Mouse (Mus musculus): ENCODE results near the gene Napsa.

Napsa gene

GRCm38 (mm10) chr7:44624543-44624826 lies 52.3 kb downstream of the Napsa start:
- intact Hi-C loops (cut with DNase I): no loop called here

GRCm38 (mm10) chr7:44624828-44625227 lies 52.6 kb downstream of the Napsa start:
- intact Hi-C loops (cut with DNase I): no loop called here

DNA sequence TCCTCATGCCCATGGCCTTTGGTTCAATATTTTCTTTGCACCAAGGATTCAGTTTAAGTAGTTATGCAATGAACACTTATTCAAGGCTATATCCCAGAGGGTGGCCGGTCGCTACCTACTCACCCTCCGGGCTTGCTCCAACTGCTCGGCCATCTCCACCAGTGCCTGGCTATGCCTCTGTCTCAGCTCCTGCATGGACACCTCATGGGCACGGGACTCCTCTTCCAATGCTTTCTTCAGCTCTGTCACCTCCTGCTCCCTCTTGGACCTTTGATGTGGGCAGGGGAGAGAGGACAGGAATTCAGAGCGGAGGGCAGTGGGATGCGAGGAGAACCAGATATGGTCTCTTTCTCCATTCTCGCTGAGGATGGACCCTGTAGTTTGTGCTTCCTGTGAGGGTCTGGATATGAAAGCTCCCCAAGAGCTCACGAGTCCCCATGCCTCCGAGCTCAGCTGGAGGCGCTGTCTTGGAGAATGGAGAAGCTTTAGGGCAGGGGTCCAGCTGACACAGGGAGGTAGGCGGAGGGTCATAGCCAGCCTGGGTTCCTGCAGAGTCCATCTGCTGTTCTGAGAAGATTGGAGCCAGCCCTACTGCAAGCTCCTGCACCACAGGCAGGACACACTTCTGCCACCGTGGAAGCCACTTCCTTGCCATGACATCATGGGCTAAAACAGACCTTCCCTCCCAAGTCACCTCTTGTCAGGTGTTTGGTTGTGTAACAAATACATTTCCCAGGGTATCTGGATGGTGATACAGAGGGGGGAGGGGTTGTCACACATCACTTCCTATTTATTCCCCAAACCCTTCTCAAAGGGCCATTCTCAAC lies 53.3 kb downstream of the Napsa start:
- intact Hi-C loops (cut with DNase I): no loop called here

DNA sequence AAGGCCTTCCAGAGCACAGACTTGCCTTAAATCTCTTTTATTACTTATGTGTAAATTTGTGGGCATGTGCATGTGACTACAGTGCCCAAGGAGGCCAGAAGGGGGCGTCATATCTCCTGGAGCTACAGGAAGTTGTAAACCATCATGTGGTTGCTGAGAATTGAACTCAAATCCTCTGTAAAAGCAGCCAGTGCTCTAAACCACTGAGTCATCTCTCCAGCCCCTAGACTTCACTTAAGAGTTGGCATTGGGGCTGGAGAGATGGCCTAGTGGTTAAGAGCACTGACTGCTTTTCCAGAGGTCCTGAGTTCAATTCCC lies 53.8 kb downstream of the Napsa start:
- intact Hi-C loops (cut with DNase I): no loop called here

DNA sequence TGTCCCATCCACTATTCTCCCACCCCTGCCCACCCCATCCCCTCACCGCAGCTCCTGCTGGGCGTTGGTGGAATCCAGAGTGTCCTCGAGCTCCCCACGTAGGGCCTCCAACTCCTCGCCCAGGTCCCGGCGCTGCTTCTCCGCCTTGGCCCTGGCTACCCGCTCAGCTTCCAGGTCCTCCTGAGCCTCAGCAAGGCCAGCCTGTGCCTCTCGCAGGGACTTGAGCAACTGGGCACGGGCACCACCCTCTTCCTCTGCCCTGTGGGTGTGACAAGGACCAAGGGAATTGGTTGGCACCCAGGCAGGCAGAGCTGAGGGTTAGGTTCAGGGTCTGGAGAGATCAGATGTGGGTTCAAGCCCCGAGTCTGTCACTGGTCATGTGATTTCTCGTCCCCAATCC lies 54.8 kb downstream of the Napsa start:
- intact Hi-C loops (cut with DNase I): no loop called here

DNA sequence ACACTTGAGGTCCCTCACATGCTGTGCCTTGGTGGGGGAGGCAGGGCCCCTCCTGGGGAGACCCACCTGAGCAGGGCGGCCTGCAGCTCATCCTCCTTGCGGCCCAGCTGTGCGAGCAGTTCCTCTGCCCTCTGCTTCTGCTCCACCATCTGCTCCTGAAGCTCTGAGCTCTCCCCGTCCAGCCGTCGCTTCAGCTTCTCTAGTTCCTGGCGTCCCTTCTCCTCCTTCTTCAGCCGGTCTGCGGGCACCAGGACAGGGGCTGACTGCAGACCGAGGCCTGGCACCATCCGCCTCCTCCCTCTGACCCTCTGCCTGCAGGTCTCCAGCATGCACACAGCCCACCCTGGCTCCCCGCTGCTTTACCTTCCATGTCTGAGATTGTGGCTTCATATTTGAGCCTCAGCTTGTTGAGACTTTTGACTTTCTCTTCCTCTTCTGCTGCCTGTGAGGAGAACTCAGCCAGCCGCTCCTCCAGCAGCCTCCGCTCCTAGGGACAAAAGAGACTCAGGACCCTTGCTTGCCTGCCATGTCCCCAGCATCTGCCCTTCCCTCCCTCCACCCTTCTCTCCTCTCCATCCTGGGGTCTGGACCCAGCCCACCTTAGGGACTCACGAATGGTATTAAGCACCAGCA lies 56.3 kb downstream of the Napsa start:
- intact Hi-C loops (cut with DNase I): no loop called here

DNA sequence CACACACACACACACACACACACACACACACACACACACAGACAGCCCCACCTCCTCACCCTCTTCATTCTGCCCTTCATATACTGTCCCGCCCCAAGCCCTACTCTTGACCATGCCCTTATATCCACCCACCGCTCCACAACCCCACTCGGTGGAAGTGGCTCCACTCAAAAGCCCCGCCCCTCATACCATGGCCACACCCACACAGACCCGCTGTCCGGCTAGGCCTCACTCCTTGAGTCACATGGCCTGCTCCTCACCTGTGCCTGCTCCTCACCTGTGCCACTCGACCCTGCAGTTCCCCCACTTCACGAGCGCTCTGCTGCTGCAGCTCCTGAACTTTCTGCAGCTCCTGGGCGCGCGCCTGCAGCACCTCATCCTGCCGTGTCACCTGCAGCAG lies 58.3 kb downstream of the Napsa start:
- intact Hi-C loops (cut with DNase I): no loop called here

- intact Hi-C loops (cut with DNase I): no loop called here
Observed at GRCm38 (mm10) chr7:44632676-44633075, 60.5 kb downstream of the Napsa start.

- intact Hi-C loops (cut with DNase I): no loop called here
Observed at GRCm38 (mm10) chr7:44633407-44633806, 61.2 kb downstream of the Napsa start.

Small RNAs within 50 kb of the gene (microRNA-seq; reads per million reads assigned to microRNA genes)
- gene Mir7053: 0 to 0.11 reads per million in 2 experiments
